8 mouse cellular contexts compared by ENCODE assay signal in genomic region chr6:51271128-51271480, GRCm38 (mm10).
DNase-seq lines count a peak whose midpoint lies in the region; ATAC-seq and TF ChIP-seq lines count a peak whose summit lies in the region.

No protein-coding gene starts in this region.

- TF ChIP-seq CTCF in gastrocnemius, adult 2 months (IDR thresholded peaks at IDR 0.05) = no peak
- TF ChIP-seq CTCF in testis, adult 2 months (IDR thresholded peaks at IDR 0.05; ENCODE audit: control insufficient read depth, insufficient read depth, insufficient replicate concordance, low read depth, low read length) = no peak

- H3K4me2 ChIP-seq in liver, embryonic 12.5 days = peak overlapping the region; percentile 90

- intact Hi-C loops in gastrocnemius, adult 2 months (cut with DNase I) = no loop called here

- ATAC-seq in liver, embryonic 12.5 days = no peak; the same call in 1 of the 2 replicates

- peaks cover 20% of the 10 kb centered on the region for H3K4me1 ChIP-seq in testis, adult 2 months (ENCODE audit: control insufficient read depth, insufficient read depth, low read length)
- H3K4me1 ChIP-seq in liver, embryonic 12.5 days = peaks cover 28% of the 10 kb centered on the region

- peak overlapping the region; percentile 93 for H3K4me3 ChIP-seq in gastrocnemius, adult 2 months
- peak overlapping the region; percentile 81 for H3K4me3 ChIP-seq in testis, adult 2 months (ENCODE audit: control insufficient read depth, low read depth, low read length)
- H3K4me3 ChIP-seq in liver, embryonic 12.5 days = peak overlapping the region; percentile 69

- TF ChIP-seq POLR2A in testis, adult 2 months (IDR thresholded peaks at IDR 0.05; ENCODE audit: control insufficient read depth, low read depth, low read length) = no peak

- DNase-seq in gastrocnemius, adult 2 months = no peak
- no peak for DNase-seq in gastrocnemius, adult 8-10 months (ENCODE audit: low spot score in 2 of 2)
- DNase-seq in testis, postnatal 10 days (ENCODE audit: low spot score) = no peak
- DNase-seq in urinary bladder, postnatal 10 days (ENCODE audit: low spot score) = no peak
- DNase-seq in thymus, postnatal 14 days = no peak
- no peak for DNase-seq in left cerebral cortex, adult 11 months (ENCODE audit: low spot score)

- WGBS in liver, embryonic 12.5 days (ENCODE audit: insufficient replicate concordance) = 2% methylated on average over 16 of the region's 17 CpGs

- H3K9ac ChIP-seq in liver, embryonic 12.5 days = no peak overlapping the region

- no peaks in the 10 kb centered on the region for H3K36me3 ChIP-seq in testis, adult 2 months (ENCODE audit: control insufficient read depth, insufficient read depth, low read length)
- no peaks in the 10 kb centered on the region for H3K36me3 ChIP-seq in liver, embryonic 12.5 days

- no peaks in the 10 kb centered on the region for H3K27me3 ChIP-seq in testis, adult 2 months (ENCODE audit: control insufficient read depth, insufficient read depth, low read length)
- peaks cover 21% of the 10 kb centered on the region for H3K27me3 ChIP-seq in liver, embryonic 12.5 days (replicated peaks)

- H3K27ac ChIP-seq in gastrocnemius, adult 2 months = no peak overlapping the region
- H3K27ac ChIP-seq in testis, adult 2 months (ENCODE audit: control insufficient read depth, insufficient read depth, low read depth, low read length) = peak overlapping the region; percentile 12; the same call in 1 of the 2 replicates
- H3K27ac ChIP-seq in liver, embryonic 12.5 days = no peak overlapping the region

- no peaks in the 10 kb centered on the region for H3K9me3 ChIP-seq in liver, embryonic 12.5 days (replicated peaks)
